Mouse (Mus musculus) mouse embryonic stem cell (cell line): ENCODE measurements around the gene Olfr538.
"Not testable (repeated sequence)": the region's sequence is repeated elsewhere in the genome, so short reads cannot be mapped to it uniquely, and the experiment has no call there.

Source experiments
- in situ Hi-C, 2 experiments: fragments of 300-500 bp; cut with MboI; formaldehyde crosslinking; loops; 1 replicate in 1 of 2; 3 replicates in 1 of 2; pipeline ENCODE4 v1.14.3; 2019 to 2020; ENCODE audit warnings: low sequenced_read_pairs in 2 of 2, low pct_unique_long_range_greater_than_20kb in 1 of 2, mixed read lengths in 1 of 2; ENCODE audit not compliant: unreplicated experiment in 1 of 2

Olfr538 gene

DNA sequence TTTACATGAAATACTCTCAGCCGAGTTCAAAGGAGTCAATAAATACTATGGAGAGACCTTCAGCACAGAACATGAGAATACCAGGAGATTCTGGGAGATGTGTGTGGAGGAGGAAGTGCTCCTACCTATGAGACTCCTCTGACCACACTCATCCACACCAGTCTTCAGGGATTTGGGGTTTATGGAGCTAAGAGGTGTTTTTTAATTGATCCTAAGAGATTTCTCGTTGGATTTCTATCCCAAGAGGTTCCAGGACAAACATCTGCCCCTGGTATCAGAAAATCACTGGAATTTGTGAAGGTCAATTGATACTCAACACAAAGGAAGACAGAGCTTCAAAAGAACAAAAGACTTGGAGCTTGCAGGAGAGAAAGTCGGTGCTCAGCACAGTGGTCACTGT is at the start of gene Olfr538:
Olfr538 (plus strand) TSS at position 301 of the 400 bp plus-strand sequence.
- in situ Hi-C loops, result no loop called here

DNA sequence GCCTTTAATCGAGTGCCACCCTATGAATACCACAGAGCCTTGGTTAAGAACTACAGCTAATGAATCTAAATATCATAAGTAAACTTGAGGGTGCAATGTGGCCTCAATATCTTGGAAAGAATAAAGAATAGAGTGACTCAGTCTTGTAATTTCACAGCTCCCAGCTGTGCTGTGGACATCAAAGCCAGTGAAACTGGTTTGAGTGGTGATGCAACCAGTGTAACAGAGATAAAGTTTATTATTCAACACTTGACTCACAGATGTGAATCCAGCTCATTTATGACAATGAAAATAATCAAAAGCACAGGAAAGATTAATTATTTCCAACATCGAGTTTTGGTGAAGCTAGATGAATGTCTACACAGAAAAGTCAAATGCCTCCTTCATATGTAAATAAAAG is 27.9 kb upstream of the Olfr538 start:
- in situ Hi-C loops, result no loop called here

DNA sequence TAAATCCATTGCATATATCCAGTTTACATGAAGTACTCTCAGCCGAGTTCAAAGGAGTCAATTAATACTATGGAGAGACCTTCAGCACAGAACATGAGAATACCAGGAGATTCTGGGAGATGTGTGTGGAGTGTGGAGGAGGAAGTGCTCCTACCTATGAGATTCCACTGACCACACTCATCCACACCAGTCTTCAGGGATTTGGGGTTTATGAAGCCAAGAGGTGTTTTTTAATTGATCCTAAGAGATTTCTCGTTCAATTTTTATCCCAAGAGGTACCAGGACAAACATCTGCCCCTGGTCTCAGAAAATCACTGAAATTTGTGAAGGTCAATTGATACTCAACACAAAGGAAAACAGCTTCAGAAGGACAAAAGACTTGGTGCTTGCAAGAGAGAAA is 33.3 kb downstream of the Olfr538 start, which contains the start of gene Olfr46:
Olfr46 (plus strand) TSS at position 301 of the 400 bp plus-strand sequence.
- in situ Hi-C loops, result not testable (repeated sequence)
